Mouse (Mus musculus) lung, postnatal 0 days (tissue): ENCODE measurements around the gene Golga2. TPM values are rescaled to one million over a fixed set of nuclear protein-coding genes. Genes with fewer than 3 reads are reported as not detected.

Experiments used
- ATAC-seq: fragments of 200-750 bp; cut with Nextera tagmentation; 2 replicates; pipeline ENCODE4 v1.8.0; 2017; ENCODE audit warnings: moderate library complexity
- DNase-seq: peaks from one replicate; pipeline ENCODE4 v3.0.0-alpha.2; 2016; ENCODE audit warnings: low spot score
- H3K27ac ChIP-seq: fragments of 300-500 bp; sonication (generic); 2 replicates; pipeline ENCODE4 v1.5.1; 2014; ENCODE audit warnings: antibody characterized with exemption, mild to moderate bottlenecking, low read length, mixed read lengths
- H3K27me3 ChIP-seq: fragments of 300-500 bp; sonication (generic); replicated peaks from 2 replicates; pipeline ENCODE4 v1.6.1; 2014; ENCODE audit warnings: low read length, mixed read lengths; ENCODE audit not compliant: insufficient read depth
- H3K36me3 ChIP-seq: fragments of 300-500 bp; sonication (generic); 2 replicates; pipeline ENCODE4 v1.6.1; 2014; ENCODE audit warnings: low read length, mixed read lengths; ENCODE audit not compliant: insufficient read depth
- H3K4me1 ChIP-seq: fragments of 300-500 bp; sonication (generic); 2 replicates; pipeline ENCODE4 v1.6.1; 2014; ENCODE audit warnings: antibody characterized with exemption, low read depth, low read length, mixed read lengths; ENCODE audit not compliant: insufficient read depth
- H3K4me2 ChIP-seq: fragments of 300-500 bp; sonication (generic); replicated peaks from 2 replicates; pipeline ENCODE4 v1.6.1; 2014; ENCODE audit warnings: low read depth, mild to moderate bottlenecking, low read length, moderate library complexity, mixed read lengths
- H3K4me3 ChIP-seq: fragments of 300-500 bp; sonication (generic); 2 replicates; pipeline ENCODE4 v1.5.1; 2014; ENCODE audit warnings: low read depth, low read length
- H3K9ac ChIP-seq: fragments of 300-500 bp; sonication (generic); replicated peaks from 2 replicates; pipeline ENCODE4 v1.6.1; 2014; ENCODE audit warnings: low read depth, mild to moderate bottlenecking
- H3K9me3 ChIP-seq: fragments of 300-500 bp; sonication (generic); 2 replicates; pipeline ENCODE4 v1.6.1; 2016; ENCODE audit warnings: low read length, mixed read lengths
- CTCF ChIP-seq: IDR thresholded peaks from 2 replicates; pipeline ENCODE4 v1.5.1; 2016; ENCODE audit warnings: antibody characterized with exemption, mild to moderate bottlenecking
- EP300 ChIP-seq: IDR thresholded peaks from 2 replicates; pipeline ENCODE4 v1.6.1; 2016; ENCODE audit warnings: antibody characterized with exemption, mild to moderate bottlenecking, control low read depth
- WGBS: fragments of 180-500 bp; shearing (Covaris S2); extraction: QIAGEN DNeasy Blood & Tissue Kit; methylation state at CpG from one replicate; pipeline ENCODE4 v1.1.7; 2014; 5-methylcytosine and 5-hydroxymethylcytosine counted together
- polyA plus RNA-seq: library from polyadenylated mRNA; unstranded; fragments of >200 nt; fragmentation: Nextera tagmentation; extraction: Ambion mirVana; gene quantifications from 2 replicates; pipeline ENCODE4 v1.2.1, GENCODE M21; 2015

Golga2 gene
- polyA plus RNA-seq, 1 experiment from 2014 or later, result 20.0 TPM

- no peak for TF ChIP-seq CTCF
- TF ChIP-seq EP300, result peak; percentile 42; the same call in 1 of the 2 replicates
- Histone ChIP-seq H3K36me3 (peaks cover 7% of the 10 kb centered on the region; the same call in 1 of the 2 replicates), H3K4me1 (no peaks in the 10 kb centered on the region; the same call in 1 of the 2 replicates), H3K9me3 (no peaks in the 10 kb centered on the region), H3K4me2 (no peak overlapping the region), H3K27me3 (no peaks in the 10 kb centered on the region), H3K27ac (peak overlapping the region; percentile 59), H3K4me3 (no peak overlapping the region), H3K9ac (no peak overlapping the region)
- ATAC-seq (peak; percentile 75), DNase-seq (peak; percentile 87)
- 62% methylated on average over 10 of the region's 10 CpGs for WGBS
Measured at GRCm38 (mm10) chr2:32248377-32249361, 38.5 kb upstream of the Golga2 start.

GRCm38 (mm10) chr2:32251791-32252527, 35.2 kb upstream of the Golga2 start:
- H3K4me1 ChIP-seq, result no peaks in the 10 kb centered on the region; the same call in 1 of the 2 replicates
- 65% methylated on average over 12 of the region's 12 CpGs for WGBS
- no peak overlapping the region for H3K4me2 ChIP-seq
- ATAC-seq (peak; percentile 37), DNase-seq (peak; percentile 61)
- no peak overlapping the region for H3K9ac ChIP-seq
- H3K4me3 ChIP-seq, result no peak overlapping the region
- H3K36me3 ChIP-seq, result peaks cover 5% of the 10 kb centered on the region; the same call in 1 of the 2 replicates
- no peak for TF ChIP-seq EP300
- peak overlapping the region; percentile 32; the same call in 1 of the 2 replicates for H3K27ac ChIP-seq
- no peaks in the 10 kb centered on the region for H3K9me3 ChIP-seq
- no peaks in the 10 kb centered on the region for H3K27me3 ChIP-seq

GRCm38 (mm10) chr2:32252658-32253057, 34.5 kb upstream of the Golga2 start:
- Histone ChIP-seq H3K9ac (no peak overlapping the region), H3K4me3 (no peak overlapping the region), H3K27ac (peak overlapping the region; percentile 32; the same call in 1 of the 2 replicates), H3K9me3 (no peaks in the 10 kb centered on the region), H3K36me3 (peaks cover 5% of the 10 kb centered on the region; the same call in 1 of the 2 replicates), H3K4me1 (no peaks in the 10 kb centered on the region; the same call in 1 of the 2 replicates), H3K27me3 (no peaks in the 10 kb centered on the region), H3K4me2 (no peak overlapping the region)
- TF ChIP-seq CTCF (no peak), EP300 (no peak)
- WGBS, result 69% methylated on average over 5 of the region's 5 CpGs
- ATAC-seq (no peak), DNase-seq (peak; percentile 13)

GRCm38 (mm10) chr2:32253352-32253751, 33.8 kb upstream of the Golga2 start:
- Histone ChIP-seq H3K27me3 (no peaks in the 10 kb centered on the region), H3K9ac (no peak overlapping the region), H3K36me3 (peaks cover 5% of the 10 kb centered on the region; the same call in 1 of the 2 replicates), H3K4me3 (no peak overlapping the region), H3K9me3 (no peaks in the 10 kb centered on the region), H3K4me2 (no peak overlapping the region), H3K27ac (no peak overlapping the region), H3K4me1 (no peaks in the 10 kb centered on the region; the same call in 1 of the 2 replicates)
- WGBS, result 79% methylated on average over 1 of the region's 1 CpGs
- ATAC-seq (peak; percentile 23), DNase-seq (peak; percentile 65)
- TF ChIP-seq CTCF (no peak), EP300 (no peak)

GRCm38 (mm10) chr2:32254563-32254962, 32.6 kb upstream of the Golga2 start:
- no peaks in the 10 kb centered on the region for H3K9me3 ChIP-seq
- H3K27ac ChIP-seq, result no peak overlapping the region
- DNase-seq (no peak), ATAC-seq (no peak)
- H3K9ac ChIP-seq, result no peak overlapping the region
- H3K4me1 ChIP-seq, result peaks cover 6% of the 10 kb centered on the region; the same call in 1 of the 2 replicates
- WGBS, result 86% methylated on average over 5 of the region's 5 CpGs
- TF ChIP-seq CTCF (no peak), EP300 (no peak)
- H3K36me3 ChIP-seq, result peaks cover 5% of the 10 kb centered on the region; the same call in 1 of the 2 replicates
- H3K27me3 ChIP-seq, result no peaks in the 10 kb centered on the region
- H3K4me2 ChIP-seq, result no peak overlapping the region
- H3K4me3 ChIP-seq, result no peak overlapping the region

GRCm38 (mm10) chr2:32256273-32256672, 30.9 kb upstream of the Golga2 start:
- Histone ChIP-seq H3K27me3 (no peaks in the 10 kb centered on the region), H3K36me3 (peaks cover 5% of the 10 kb centered on the region; the same call in 1 of the 2 replicates), H3K27ac (no peak overlapping the region), H3K4me1 (peaks cover 9% of the 10 kb centered on the region; the same call in 1 of the 2 replicates), H3K9me3 (no peaks in the 10 kb centered on the region), H3K4me2 (no peak overlapping the region), H3K9ac (no peak overlapping the region), H3K4me3 (no peak overlapping the region)
- TF ChIP-seq CTCF (no peak), EP300 (no peak)
- no peak for ATAC-seq
- WGBS, result 82% methylated on average over 11 of the region's 11 CpGs
- DNase-seq, result no peak
